Mouse (Mus musculus) olfactory bulb, adult 2 months (tissue): ENCODE measurements at regions not wholly inside any gene's neighbourhood (a gene's known extent, or its start where the extent isn't known, plus 50 kb on each side); places are given as distances from the start of the nearest gene placed in this dataset.

ENCODE experiments used
- CTCF ChIP-seq: fragments of 200-500 bp; IDR thresholded peaks from 2 replicates; pipeline ENCODE4 v1.5.1; 2012; ENCODE audit warnings: low read depth, mild to moderate bottlenecking, low read length, moderate library complexity; ENCODE audit not compliant: insufficient read depth
- POLR2A ChIP-seq: fragments of 200-500 bp; IDR thresholded peaks from 2 replicates; pipeline ENCODE4 v1.6.1; 2012; ENCODE audit warnings: mild to moderate bottlenecking, low read depth, low read length, moderate library complexity; ENCODE audit not compliant: insufficient read depth

DNA sequence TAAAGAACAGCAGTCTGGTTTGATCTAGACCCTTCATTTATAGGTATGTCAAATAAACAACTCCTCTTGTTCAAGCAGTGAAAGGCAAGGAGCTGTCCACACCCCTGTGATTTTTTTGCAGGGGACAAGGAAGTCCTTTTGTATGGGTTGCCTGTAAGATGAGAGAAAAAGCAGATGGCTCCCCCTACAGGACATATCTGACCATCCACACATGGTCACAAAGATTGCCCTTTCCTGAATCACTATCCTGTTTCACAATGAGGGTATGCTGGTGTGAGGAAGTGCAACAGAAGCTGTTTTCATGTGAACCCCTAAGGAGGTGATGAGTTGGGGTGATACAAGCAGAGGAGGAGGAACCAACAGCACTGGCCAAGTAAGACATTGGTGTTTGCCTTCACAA is 520.6 kb upstream of the Ercc4 start:
- TF ChIP-seq CTCF (no peak), POLR2A (no peak)
